Mouse (Mus musculus) spleen, adult 2 months (tissue): ENCODE measurements at regions not wholly inside any gene's neighbourhood (a gene's known extent, or its start where the extent isn't known, plus 50 kb on each side); places are given as distances from the start of the nearest gene placed in this dataset.

Experiments
- CTCF ChIP-seq: fragments of 200-500 bp; IDR thresholded peaks from 2 replicates; pipeline ENCODE4 v1.5.1; 2011; ENCODE audit warnings: mild to moderate bottlenecking, inconsistent platforms; ENCODE audit not compliant: insufficient read depth, insufficient read length, insufficient replicate concordance; ENCODE audit errors: extremely low read depth
- POLR2A ChIP-seq: fragments of 200-500 bp; IDR thresholded peaks from 2 replicates; pipeline ENCODE4 v1.6.1; 2011; ENCODE audit warnings: low read depth, low read length, inconsistent platforms

DNA sequence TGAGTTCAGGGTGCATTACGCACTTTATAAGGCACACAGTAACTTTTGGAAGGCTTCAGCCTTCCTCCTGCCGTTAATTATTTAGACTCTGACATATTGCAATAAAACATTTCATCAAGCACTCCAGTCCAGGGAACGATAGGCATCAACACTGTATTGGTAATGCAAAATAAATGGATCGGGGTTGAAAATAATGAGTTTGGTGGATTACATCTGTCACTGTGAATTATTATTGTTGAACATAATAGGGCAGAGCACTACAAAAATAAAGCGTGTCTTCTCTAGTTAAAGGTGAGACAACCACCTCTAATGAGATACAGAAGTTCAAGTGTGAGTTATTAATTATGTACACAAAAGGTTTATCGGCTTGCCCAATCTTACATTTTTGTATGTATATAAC lies 593.4 kb upstream of the 4930412O13Rik start:
- TF ChIP-seq CTCF (no peak), POLR2A (no peak)
